Mouse (Mus musculus) spleen, adult 2 months (tissue): Measurements from ENCODE around the gene Slc47a1.

ENCODE experiments used
- CTCF ChIP-seq: fragments of 200-500 bp; IDR thresholded peaks from 2 replicates; pipeline ENCODE4 v1.5.1; 2011; ENCODE audit warnings: mild to moderate bottlenecking, inconsistent platforms; ENCODE audit not compliant: insufficient read depth, insufficient read length, insufficient replicate concordance; ENCODE audit errors: extremely low read depth
- POLR2A ChIP-seq: fragments of 200-500 bp; IDR thresholded peaks from 2 replicates; pipeline ENCODE4 v1.6.1; 2011; ENCODE audit warnings: low read depth, low read length, inconsistent platforms

DNA sequence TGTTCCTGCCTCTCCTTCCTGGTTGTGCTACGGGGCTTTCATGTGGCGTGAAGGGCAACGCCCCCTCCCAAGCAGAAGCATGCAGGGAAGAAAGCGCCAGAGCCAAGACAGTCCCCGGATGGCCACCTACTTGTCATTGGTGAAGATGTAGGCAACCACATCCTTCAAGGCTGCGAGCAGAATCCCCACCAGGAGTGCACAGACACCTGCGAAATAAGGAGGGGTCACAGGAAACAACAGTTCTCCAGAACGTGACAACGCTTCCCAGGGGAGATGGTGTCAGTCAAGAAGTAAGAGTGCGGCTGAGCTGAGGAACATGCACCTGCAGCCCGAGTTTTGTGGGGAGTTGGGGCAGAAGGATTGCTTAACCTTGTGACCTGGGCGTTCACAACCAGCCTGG, 68.3 kb downstream of the Slc47a1 start:
- no peak for TF ChIP-seq CTCF
- TF ChIP-seq POLR2A: no peak
